Mouse (Mus musculus) ZHBTc4 (cell line): ENCODE data around the gene Vat1.
A peak's percentile ranks its signal among the peaks of the same experiment; 100 is the strongest.
"Not testable (repeated sequence)": the region's sequence is repeated elsewhere in the genome, so short reads cannot be mapped to it uniquely, and the experiment has no call there.

Source experiments
- DNase-seq: peaks from one replicate; pipeline ENCODE4 v3.0.0-alpha.2; 2011; ENCODE audit warnings: low read depth, low spot score

Vat1 gene

GRCm38 (mm10) chr11:101465869-101466551, at the start of gene Vat1:
TSS of gene Vat1 (minus strand) at chr11:101466230.
- peak; percentile 76 for DNase-seq

DNA sequence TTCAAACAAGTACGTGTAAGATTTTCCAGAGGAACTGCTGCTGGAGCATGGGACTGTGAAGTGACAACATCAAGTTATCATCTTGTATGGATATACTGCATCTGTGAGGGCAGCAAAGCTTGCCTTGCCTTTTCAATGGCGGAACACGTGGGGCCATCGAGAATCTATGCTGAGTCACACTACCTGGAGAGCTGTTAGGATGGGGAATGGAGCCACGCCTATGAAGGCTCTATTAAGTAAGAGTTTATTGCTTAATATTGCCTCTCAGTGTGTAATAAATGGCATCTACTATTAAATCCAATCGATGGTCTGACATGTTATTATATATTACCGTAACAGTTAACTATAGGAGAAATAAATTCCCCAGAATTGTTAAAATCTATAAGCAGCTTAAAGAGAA, 41.1 kb upstream of the Vat1 start:
- no peak for DNase-seq

DNA sequence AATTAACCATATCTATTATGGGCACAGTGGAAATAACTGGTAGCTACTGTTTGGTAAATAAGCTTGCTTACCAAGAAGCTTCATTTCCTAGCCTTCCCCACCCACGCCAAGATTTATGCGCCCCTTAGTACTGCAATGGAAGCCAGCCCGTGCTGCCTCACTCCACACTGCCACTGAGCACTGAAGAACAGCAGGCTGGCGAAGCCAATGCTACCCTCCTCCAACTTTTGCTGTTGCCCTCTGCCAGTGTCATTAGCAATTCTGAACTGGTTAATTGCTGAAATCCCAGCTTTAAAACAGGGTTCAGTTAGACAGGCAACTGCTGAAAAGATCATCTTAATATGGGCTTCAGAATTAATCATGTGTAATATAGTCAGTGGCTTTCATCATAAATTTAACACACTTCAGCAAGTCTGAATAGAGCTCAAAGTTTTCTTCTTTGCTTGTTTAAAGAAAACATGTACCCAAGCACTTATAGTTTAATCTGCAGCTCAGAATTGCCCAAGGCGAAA, 40.3 kb upstream of the Vat1 start:
- DNase-seq, result no peak

DNA sequence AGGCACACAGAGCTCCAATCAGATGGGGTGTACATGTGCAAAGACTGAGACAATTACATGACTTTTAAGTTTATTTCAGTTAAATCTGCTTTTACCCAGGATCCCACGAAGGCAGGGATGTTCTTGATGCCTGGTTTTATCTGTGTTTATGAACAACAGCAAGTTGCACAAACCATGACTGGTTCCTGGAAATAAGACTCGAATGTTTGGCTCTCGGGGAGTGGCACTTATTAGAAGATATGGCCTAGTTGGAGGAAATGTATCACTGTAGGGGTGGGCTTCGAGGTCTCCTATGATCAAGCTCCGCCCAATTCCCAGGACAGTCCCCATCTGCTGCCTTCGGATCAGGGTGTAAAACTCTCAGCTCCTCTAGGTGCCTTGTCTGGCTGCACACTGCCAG, 20.1 kb upstream of the Vat1 start:
- no peak for DNase-seq

DNA sequence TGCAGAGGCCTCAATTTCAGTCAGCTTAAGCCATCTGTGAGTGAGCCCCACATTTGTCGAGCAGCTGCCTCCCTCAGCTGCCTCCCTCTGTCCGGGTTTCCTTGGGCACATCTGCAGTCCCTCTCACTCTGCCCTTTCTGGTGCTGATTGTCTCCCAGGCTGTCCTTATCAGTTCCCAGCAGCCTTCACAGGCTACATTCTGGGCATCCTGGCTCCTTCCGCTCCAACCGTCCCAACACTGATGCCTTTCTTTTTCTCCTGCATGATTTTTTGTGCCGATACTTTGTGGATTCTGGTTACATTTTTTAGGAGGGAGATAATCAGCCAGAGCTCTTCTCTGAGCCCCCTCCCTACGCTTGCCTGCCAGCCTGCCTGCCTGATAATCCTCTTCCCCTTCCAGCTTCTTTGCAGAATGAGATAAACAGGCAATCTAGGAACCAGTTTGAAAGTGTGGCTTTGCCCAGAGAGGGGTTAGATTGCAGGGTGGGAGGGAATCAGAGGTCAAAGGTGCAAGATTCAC, 19.5 kb upstream of the Vat1 start:
- DNase-seq, result no peak

DNA sequence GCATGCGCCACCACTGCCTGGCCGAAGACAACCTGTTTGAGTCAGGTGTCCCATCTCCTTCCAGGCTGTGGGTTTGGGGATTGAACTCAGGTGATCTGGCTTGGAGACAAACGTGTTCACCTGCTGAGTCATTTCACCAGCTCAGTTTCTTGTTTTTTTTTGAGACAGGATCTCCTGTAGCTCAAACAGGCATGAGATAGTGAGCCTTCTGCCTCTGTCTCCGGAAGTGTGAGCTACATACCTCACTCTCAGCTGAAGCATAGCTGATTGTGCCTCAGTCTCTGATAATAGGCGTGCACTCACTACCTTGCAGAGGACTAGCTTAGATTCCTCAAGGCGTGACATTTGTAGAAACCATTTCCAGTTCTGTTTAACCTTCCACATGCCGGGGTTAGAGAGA, 18.8 kb upstream of the Vat1 start:
- DNase-seq, result no peak

GRCm38 (mm10) chr11:101484245-101484644, 18.2 kb upstream of the Vat1 start:
- DNase-seq, result no peak

DNA sequence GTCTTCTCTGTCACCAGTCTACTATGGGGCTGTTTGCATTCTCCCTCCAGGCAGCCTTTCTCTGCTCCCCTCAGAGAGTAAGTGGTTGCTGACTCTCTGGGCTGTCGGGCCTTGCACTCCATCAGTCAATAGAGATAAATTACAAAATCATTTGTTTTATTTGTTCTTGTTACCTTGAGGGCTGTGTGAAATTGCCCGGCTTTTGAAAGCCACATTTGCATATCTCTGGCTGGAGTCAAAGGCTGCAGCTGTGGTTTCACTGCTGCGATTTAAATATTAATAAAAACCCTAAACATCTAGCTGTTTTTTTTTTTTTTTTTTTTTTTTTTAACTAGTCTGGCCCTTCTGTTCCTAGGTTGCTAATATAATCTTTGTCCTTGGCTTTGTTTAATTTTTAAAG, 17.8 kb upstream of the Vat1 start:
- no peak for DNase-seq

DNA sequence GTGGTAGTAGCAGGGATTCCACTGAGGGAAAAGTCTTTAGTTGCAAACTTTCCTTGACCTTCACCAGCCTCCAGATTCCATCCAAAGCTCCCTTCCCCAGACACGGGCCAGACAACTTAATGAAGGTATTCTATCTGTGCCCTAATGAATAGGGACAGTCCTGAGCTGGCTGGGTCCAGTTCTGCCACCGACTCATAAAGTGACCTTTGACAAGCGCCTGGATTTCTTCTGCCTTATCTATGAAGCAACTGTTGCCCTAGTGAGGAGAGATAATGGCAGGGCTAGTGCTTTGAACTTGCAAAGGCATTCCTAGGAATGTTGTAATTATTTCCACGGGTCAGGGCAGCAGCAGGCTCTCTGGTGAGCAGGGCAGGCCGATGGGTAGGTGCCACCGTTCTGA, 14.9 kb upstream of the Vat1 start:
- DNase-seq, result no peak

- peak; percentile 79 for DNase-seq
Measured at GRCm38 (mm10) chr11:101479171-101479635, 13.2 kb upstream of the Vat1 start.

DNA sequence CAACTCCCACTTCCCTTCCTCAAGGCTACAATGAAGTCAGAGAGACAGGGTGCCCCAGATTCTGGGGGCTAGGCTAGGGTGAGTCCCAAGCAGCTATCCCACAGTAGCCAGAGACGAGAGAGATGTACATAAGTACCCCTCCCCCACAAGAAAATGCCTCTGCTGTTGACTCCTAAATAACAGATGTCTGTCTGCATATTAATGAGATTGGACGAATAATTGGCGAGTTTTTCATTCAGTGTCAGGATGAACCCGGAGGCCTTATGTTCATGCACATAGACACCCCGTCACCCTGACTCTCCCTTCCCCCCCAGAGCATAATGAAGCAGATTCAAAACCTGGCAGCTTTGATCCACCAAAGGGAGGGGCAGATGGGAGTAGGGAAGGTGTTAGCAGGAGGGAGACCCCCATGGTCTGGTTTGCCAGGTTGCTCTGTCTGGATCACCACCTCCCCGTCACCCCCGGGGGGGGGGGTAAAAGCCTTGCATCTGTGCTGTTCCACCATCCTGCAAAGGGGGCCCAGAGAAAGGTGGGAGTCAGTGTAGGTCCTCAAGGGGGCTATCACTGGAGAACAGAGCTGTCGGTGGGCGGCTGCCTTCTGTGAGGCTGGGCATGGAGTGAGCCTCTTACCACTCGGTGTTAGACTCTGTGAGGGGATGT, 11.7 kb upstream of the Vat1 start:
- DNase-seq, result no peak

DNA sequence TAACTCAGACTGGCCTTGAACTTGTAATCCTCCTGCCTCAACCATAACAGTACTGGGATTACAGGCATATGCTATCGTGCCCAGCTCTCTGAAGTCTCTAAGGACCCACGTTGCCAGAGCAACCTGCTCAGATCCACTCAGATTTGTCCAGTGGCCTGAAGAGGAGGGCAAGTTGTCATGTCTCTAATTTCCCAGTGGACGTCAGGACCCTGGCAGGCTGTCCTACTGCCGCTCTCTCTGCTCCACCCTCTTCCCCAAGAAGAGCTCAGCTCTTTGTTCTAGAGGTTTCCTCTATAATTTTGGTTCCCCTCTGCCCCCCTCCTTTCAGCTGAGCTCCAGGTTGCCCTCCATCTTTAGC, 11.1 kb upstream of the Vat1 start:
- DNase-seq, result no peak

DNA sequence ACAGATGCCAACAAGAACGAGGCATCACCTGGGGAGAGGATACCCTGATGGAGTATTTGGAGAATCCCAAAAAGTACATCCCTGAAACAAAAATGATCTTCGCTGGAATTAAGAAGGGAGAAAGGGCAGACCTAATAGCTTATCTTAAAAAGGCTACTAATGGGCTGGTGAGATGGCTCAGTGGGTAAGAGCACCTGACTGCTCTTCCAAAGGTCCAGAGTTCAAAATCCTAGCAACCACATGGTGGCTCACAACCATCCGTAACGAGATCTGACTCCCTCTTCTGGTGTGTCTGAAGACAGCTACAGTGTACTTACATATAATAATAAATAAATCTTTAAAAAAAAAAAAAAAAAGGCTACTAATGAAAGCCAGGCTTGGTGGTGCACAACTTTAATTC, 10.3 kb upstream of the Vat1 start:
- not testable (repeated sequence) for DNase-seq

GRCm38 (mm10) chr11:101474298-101474697, 8.3 kb upstream of the Vat1 start:
- DNase-seq, result no peak

DNA sequence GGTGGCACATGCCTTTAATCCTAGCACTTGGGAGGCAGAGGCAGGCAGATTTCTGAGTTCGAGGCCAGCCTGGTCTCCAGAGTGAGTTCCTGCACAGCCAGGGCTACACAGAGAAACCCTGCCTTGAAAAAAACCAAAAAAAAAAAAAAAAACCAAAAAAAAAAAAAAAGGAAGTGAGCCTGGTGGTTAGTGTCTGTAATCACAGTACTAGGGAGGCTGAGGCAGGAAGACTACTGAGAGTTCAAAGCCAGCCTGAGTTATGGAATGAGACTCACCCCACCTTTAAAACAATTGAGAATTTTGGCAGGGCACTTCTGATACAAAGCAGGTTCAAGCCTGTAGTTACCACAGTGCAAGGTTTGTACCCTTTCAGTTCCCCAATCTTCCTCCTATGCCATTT, 7.7 kb upstream of the Vat1 start:
- not testable (repeated sequence) for DNase-seq

DNA sequence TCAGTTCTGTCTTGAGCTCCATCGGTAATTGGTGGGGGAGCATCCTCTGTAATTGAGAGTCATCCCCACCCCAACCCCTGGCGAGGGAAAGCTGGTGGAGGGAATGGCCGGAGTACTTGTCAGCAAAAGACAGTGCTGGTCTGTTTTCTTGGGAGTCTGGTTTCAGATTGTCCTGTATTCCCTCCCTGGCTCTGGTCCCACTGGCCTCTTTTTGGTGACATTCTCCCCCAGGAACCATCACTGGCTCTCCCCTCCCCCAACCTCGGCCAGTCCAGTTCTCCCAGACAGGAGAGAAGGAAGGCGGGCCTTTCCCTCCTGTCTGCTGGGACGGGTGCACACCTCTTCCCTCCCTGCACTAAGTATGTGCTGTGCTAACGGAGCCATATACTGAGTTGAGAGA, 6.3 kb upstream of the Vat1 start:
- DNase-seq, result no peak

- DNase-seq, result no peak
Measured at GRCm38 (mm10) chr11:101471926-101472325, 5.9 kb upstream of the Vat1 start.

- DNase-seq, result peak; percentile 71
Measured at GRCm38 (mm10) chr11:101470206-101470605, 4.2 kb upstream of the Vat1 start.

- no peak for DNase-seq
Measured at GRCm38 (mm10) chr11:101469155-101469554, 3.1 kb upstream of the Vat1 start.

- no peak for DNase-seq
Measured at GRCm38 (mm10) chr11:101468731-101469130, 2.7 kb upstream of the Vat1 start.

- no peak for DNase-seq
Measured at GRCm38 (mm10) chr11:101468263-101468688, 2.2 kb upstream of the Vat1 start.

DNA sequence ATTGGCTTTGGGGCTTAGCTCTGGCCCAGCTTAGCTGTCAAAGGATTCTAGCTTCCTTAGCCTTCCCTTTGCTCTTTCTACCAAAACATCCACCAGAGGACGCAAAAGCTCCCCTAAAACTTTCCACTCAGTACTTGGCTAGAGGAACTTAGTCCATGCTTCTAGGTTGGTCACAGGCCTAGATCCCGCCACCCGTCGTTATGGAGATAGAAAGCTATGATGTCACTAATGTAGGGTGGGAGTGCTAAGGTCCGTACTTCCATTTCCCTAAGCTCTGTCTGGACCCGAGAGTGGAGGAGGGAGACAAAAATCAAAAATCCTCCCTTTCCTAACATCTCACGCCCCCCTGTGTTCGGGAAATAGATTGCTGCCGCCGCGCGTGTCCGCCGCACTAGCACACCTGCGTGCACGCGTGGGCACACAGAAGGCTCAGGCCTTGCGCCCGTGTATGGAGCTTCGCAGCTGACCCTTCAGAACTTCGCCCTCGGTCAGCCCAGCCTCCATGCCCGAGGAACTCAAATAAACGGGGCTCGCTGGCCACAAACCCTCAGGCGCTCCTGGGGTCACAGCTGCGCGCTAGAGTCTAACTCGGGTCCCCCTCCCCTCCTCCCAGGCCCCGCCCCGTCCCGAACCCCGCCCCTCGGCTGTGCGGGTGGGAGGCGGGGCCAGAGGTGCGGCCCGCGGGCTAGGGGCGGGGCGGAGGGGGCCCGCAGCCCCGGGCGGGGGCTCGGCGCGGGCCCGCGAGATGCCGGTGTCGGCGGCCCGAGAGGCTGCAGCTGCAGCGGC, 1.6 kb upstream of the Vat1 start:
- DNase-seq, result peak; percentile 86
